Mouse (Mus musculus): ENCODE results near the gene Gpd1l.
A peak's percentile ranks its signal among the peaks of the same experiment; 100 is the strongest.

Gene Gpd1l

GRCm38 (mm10) chr9:114930464-114931090 is 3.2 kb downstream of the Gpd1l start:
- DNase-seq (ENCODE audit: low read depth, low spot score) = no peak

- no peak for DNase-seq (ENCODE audit: low read depth, low spot score)
Observed at GRCm38 (mm10) chr9:114925571-114925970, 8.2 kb downstream of the Gpd1l start.

- no peak for DNase-seq (ENCODE audit: low read depth, low spot score)
Observed at GRCm38 (mm10) chr9:114925039-114925438, 8.7 kb downstream of the Gpd1l start.

- DNase-seq (ENCODE audit: low read depth, low spot score) = no peak
Observed at GRCm38 (mm10) chr9:114924511-114924910, 9.3 kb downstream of the Gpd1l start.

- DNase-seq (ENCODE audit: low read depth, low spot score) = no peak
Observed at GRCm38 (mm10) chr9:114922209-114922608, 11.6 kb downstream of the Gpd1l start.

GRCm38 (mm10) chr9:114921352-114922081 is 12.3 kb downstream of the Gpd1l start:
- no peak for DNase-seq (ENCODE audit: low read depth, low spot score)

- DNase-seq (ENCODE audit: low read depth, low spot score) = no peak
Observed at GRCm38 (mm10) chr9:114920569-114920968, 13.2 kb downstream of the Gpd1l start.

- DNase-seq (ENCODE audit: low read depth, low spot score) = peak; percentile 71
Observed at GRCm38 (mm10) chr9:114912680-114913649, 20.8 kb downstream of the Gpd1l start.

- no peak for DNase-seq (ENCODE audit: low read depth, low spot score)
Observed at GRCm38 (mm10) chr9:114907509-114907908, 26.3 kb downstream of the Gpd1l start.

- DNase-seq (ENCODE audit: low read depth, low spot score) = no peak
Observed at GRCm38 (mm10) chr9:114895919-114896318, 37.9 kb downstream of the Gpd1l start.

GRCm38 (mm10) chr9:114892974-114893373 is 40.8 kb downstream of the Gpd1l start:
- no peak for DNase-seq (ENCODE audit: low read depth, low spot score)

- no peak for DNase-seq (ENCODE audit: low read depth, low spot score)
Observed at GRCm38 (mm10) chr9:114890377-114890776, 43.4 kb downstream of the Gpd1l start.

GRCm38 (mm10) chr9:114888856-114889407 is 44.9 kb downstream of the Gpd1l start:
- DNase-seq (ENCODE audit: low read depth, low spot score) = no peak

GRCm38 (mm10) chr9:114887699-114888098 is 46.1 kb downstream of the Gpd1l start:
- no peak for DNase-seq (ENCODE audit: low read depth, low spot score)

- DNase-seq (ENCODE audit: low read depth, low spot score) = no peak
Observed at GRCm38 (mm10) chr9:114885991-114886662, 47.7 kb downstream of the Gpd1l start.

GRCm38 (mm10) chr9:114885564-114885963 is 48.2 kb downstream of the Gpd1l start:
- no peak for DNase-seq (ENCODE audit: low read depth, low spot score)

- DNase-seq (ENCODE audit: low read depth, low spot score) = no peak
Observed at GRCm38 (mm10) chr9:114881977-114882376, 51.8 kb downstream of the Gpd1l start.

- DNase-seq (ENCODE audit: low read depth, low spot score) = peak; percentile 64
Observed at GRCm38 (mm10) chr9:114855327-114855726, 78.5 kb downstream of the Gpd1l start.

- no peak for DNase-seq (ENCODE audit: low read depth, low spot score)
Observed at GRCm38 (mm10) chr9:114854686-114855085, 79.1 kb downstream of the Gpd1l start.

- DNase-seq (ENCODE audit: low read depth, low spot score) = no peak
Observed at GRCm38 (mm10) chr9:114853336-114853735, 80.5 kb downstream of the Gpd1l start.

All from telencephalon, adult 2 months (tissue).